Mouse (Mus musculus): Measurements from ENCODE around the gene Cspg4. TPM values are rescaled to one million over a fixed set of nuclear protein-coding genes. Genes with fewer than 3 reads are reported as not detected.

Cspg4 gene
- total and polyA plus RNA-seq, 2 experiments, result 0.09 to 0.11 TPM

- TF ChIP-seq CTCF (IDR thresholded peaks at IDR 0.05; ENCODE audit: low read depth, low read length) (peak; percentile 33), POLR2A (IDR thresholded peaks at IDR 0.05; ENCODE audit: extremely low read depth, insufficient read depth, low read length) (no peak)
- H3K79me2 ChIP-seq (ENCODE audit: control insufficient read depth, insufficient read depth, low read length), result no peaks in the 10 kb centered on the region
- 17% methylated on average over 3 of the region's 3 CpGs for WGBS
- no peak overlapping the region for H3K4me3 ChIP-seq (ENCODE audit: insufficient read depth, low read depth, low read length)
- no peak for DNase-seq (ENCODE audit: extremely low read depth, low read depth, low spot score)
- no peak overlapping the region for H3K9ac ChIP-seq (ENCODE audit: low read depth, low read length)
- no peaks in the 10 kb centered on the region for H3K36me3 ChIP-seq (ENCODE audit: control insufficient read depth, insufficient read depth, low read length)
- H3K4me1 ChIP-seq (ENCODE audit: control insufficient read depth, insufficient read depth, low read length), result peaks cover 3% of the 10 kb centered on the region; the same call in 1 of the 2 replicates
- 0 out of 2 replicates have a peak, but pooled peaks cover 2% of the 10 kb centered on the region for H3K27me3 ChIP-seq (ENCODE audit: control insufficient read depth, insufficient read depth, low read length)
- H3K27ac ChIP-seq (replicated peaks; ENCODE audit: insufficient read depth, low read depth, low read length), result no peak overlapping the region
Observed at GRCm38 (mm10) chr9:56894006-56894405, 29.2 kb downstream of the Cspg4 start.

GRCm38 (mm10) chr9:56896779-56897178 lies 31.9 kb downstream of the Cspg4 start:
- WGBS, result 90% methylated on average over 12 of the region's 12 CpGs
- no peak overlapping the region for H3K27ac ChIP-seq (replicated peaks; ENCODE audit: insufficient read depth, low read depth, low read length)
- no peak overlapping the region for H3K9ac ChIP-seq (ENCODE audit: low read depth, low read length)
- DNase-seq (ENCODE audit: extremely low read depth, low read depth, low spot score), result no peak
- H3K27me3 ChIP-seq (ENCODE audit: control insufficient read depth, insufficient read depth, low read length), result 0 out of 2 replicates have a peak, but pooled peaks cover 2% of the 10 kb centered on the region
- no peaks in the 10 kb centered on the region for H3K79me2 ChIP-seq (ENCODE audit: control insufficient read depth, insufficient read depth, low read length)
- no peak overlapping the region for H3K4me3 ChIP-seq (ENCODE audit: insufficient read depth, low read depth, low read length)
- 0 out of 2 replicates have a peak, but pooled peaks cover under 1% of the 10 kb centered on the region for H3K4me1 ChIP-seq (ENCODE audit: control insufficient read depth, insufficient read depth, low read length)
- H3K36me3 ChIP-seq (ENCODE audit: control insufficient read depth, insufficient read depth, low read length), result no peaks in the 10 kb centered on the region
- no peak for TF ChIP-seq POLR2A (IDR thresholded peaks at IDR 0.05; ENCODE audit: extremely low read depth, insufficient read depth, low read length)
- no peak for TF ChIP-seq CTCF (IDR thresholded peaks at IDR 0.05; ENCODE audit: low read depth, low read length)

DNA sequence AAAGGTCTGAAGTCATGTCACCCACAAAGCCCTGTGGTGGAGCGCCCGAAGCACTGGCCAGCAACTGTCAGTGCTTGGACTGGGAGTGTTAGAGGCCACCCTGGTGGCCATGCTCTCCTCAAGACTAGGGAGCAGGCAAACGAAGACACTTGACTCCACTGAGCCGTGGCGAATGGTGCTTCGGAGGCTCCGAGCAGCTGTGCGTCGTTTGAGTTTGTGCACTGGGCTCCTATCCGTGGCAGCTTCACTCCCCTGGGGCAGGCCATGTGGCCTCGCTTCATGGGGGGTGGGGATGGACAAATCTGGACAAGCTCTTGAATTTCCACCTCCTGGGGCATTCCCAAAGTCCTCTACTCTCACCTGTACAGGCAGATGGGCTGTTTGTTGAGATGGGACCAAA lies 34.6 kb downstream of the Cspg4 start:
- DNase-seq (ENCODE audit: extremely low read depth, low read depth, low spot score), result no peak
- no peaks in the 10 kb centered on the region for H3K4me1 ChIP-seq (ENCODE audit: control insufficient read depth, insufficient read depth, low read length)
- no peak overlapping the region for H3K4me3 ChIP-seq (ENCODE audit: insufficient read depth, low read depth, low read length)
- H3K36me3 ChIP-seq (ENCODE audit: control insufficient read depth, insufficient read depth, low read length), result no peaks in the 10 kb centered on the region
- H3K79me2 ChIP-seq (ENCODE audit: control insufficient read depth, insufficient read depth, low read length), result no peaks in the 10 kb centered on the region
- WGBS, result 96% methylated on average over 11 of the region's 11 CpGs
- no peak overlapping the region for H3K27ac ChIP-seq (replicated peaks; ENCODE audit: insufficient read depth, low read depth, low read length)
- H3K9ac ChIP-seq (ENCODE audit: low read depth, low read length), result no peak overlapping the region
- no peak for TF ChIP-seq POLR2A (IDR thresholded peaks at IDR 0.05; ENCODE audit: extremely low read depth, insufficient read depth, low read length)
- H3K27me3 ChIP-seq (ENCODE audit: control insufficient read depth, insufficient read depth, low read length), result no peaks in the 10 kb centered on the region

DNA sequence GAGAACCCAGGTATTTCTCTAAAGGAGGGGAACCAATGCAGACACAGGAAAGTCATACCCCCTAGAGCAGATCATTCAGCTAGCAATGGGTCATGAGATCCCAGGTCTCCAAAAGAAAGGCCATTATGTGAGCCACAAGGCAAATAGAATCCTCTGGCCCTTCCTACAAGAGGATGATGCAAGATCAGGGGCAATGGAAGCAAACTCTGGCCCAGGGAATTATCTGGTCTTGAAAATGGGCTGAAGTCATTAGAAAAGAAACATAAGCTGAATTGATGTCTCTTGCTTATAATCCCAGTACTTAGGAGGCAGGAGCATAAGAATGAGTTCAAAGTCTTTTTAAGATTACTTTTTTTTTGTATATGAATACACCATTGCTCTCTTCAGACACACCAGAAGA lies 35.2 kb downstream of the Cspg4 start:
- Histone ChIP-seq H3K4me1 (ENCODE audit: control insufficient read depth, insufficient read depth, low read length) (no peaks in the 10 kb centered on the region), H3K9ac (ENCODE audit: low read depth, low read length) (no peak overlapping the region), H3K27ac (replicated peaks; ENCODE audit: insufficient read depth, low read depth, low read length) (no peak overlapping the region), H3K79me2 (ENCODE audit: control insufficient read depth, insufficient read depth, low read length) (no peaks in the 10 kb centered on the region), H3K36me3 (ENCODE audit: control insufficient read depth, insufficient read depth, low read length) (no peaks in the 10 kb centered on the region), H3K4me3 (ENCODE audit: insufficient read depth, low read depth, low read length) (no peak overlapping the region), H3K27me3 (ENCODE audit: control insufficient read depth, insufficient read depth, low read length) (no peaks in the 10 kb centered on the region)
- no peak for TF ChIP-seq POLR2A (IDR thresholded peaks at IDR 0.05; ENCODE audit: extremely low read depth, insufficient read depth, low read length)
- TF ChIP-seq CTCF (IDR thresholded peaks at IDR 0.05; ENCODE audit: low read depth, low read length), result no peak
- no peak for DNase-seq (ENCODE audit: extremely low read depth, low read depth, low spot score)

- Histone ChIP-seq H3K9ac (ENCODE audit: low read depth, low read length) (no peak overlapping the region), H3K27me3 (ENCODE audit: control insufficient read depth, insufficient read depth, low read length) (no peaks in the 10 kb centered on the region), H3K4me1 (ENCODE audit: control insufficient read depth, insufficient read depth, low read length) (no peaks in the 10 kb centered on the region), H3K4me3 (ENCODE audit: insufficient read depth, low read depth, low read length) (no peak overlapping the region), H3K36me3 (ENCODE audit: control insufficient read depth, insufficient read depth, low read length) (no peaks in the 10 kb centered on the region), H3K27ac (replicated peaks; ENCODE audit: insufficient read depth, low read depth, low read length) (0 out of 2 replicates have a peak overlapping the region, but pooled peaks have one; percentile 18), H3K79me2 (ENCODE audit: control insufficient read depth, insufficient read depth, low read length) (no peaks in the 10 kb centered on the region)
- DNase-seq (ENCODE audit: extremely low read depth, low read depth, low spot score), result no peak
- TF ChIP-seq POLR2A (IDR thresholded peaks at IDR 0.05; ENCODE audit: extremely low read depth, insufficient read depth, low read length) (no peak), CTCF (IDR thresholded peaks at IDR 0.05; ENCODE audit: low read depth, low read length) (no peak)
- WGBS, result 75% methylated on average over 9 of the region's 9 CpGs
Observed at GRCm38 (mm10) chr9:56900571-56900970, 35.7 kb downstream of the Cspg4 start.

DNA sequence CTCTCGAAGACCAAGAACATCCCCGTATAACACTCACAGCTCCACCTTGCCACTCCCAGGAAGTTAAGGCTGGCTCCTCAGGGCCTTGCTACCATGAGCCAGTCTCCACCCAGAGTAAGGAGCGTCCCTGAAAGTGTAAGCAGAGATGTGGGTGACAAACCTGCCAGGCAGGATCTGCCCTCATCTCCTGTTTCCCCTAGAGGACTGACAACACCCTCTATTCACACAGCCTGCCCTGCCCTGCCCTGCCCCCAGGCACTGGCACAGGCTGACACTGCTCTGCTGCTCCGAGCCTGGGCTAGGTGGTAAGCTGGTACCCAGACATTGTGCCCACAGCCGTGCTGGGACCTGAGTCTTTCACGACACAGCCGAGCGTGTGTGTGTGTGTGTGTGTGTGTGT lies 36.4 kb downstream of the Cspg4 start:
- no peak overlapping the region for H3K4me3 ChIP-seq (ENCODE audit: insufficient read depth, low read depth, low read length)
- H3K9ac ChIP-seq (ENCODE audit: low read depth, low read length), result no peak overlapping the region
- TF ChIP-seq POLR2A (IDR thresholded peaks at IDR 0.05; ENCODE audit: extremely low read depth, insufficient read depth, low read length) (no peak), CTCF (IDR thresholded peaks at IDR 0.05; ENCODE audit: low read depth, low read length) (no peak)
- 74% methylated on average over 8 of the region's 8 CpGs for WGBS
- no peaks in the 10 kb centered on the region for H3K79me2 ChIP-seq (ENCODE audit: control insufficient read depth, insufficient read depth, low read length)
- no peaks in the 10 kb centered on the region for H3K36me3 ChIP-seq (ENCODE audit: control insufficient read depth, insufficient read depth, low read length)
- DNase-seq (ENCODE audit: extremely low read depth, low read depth, low spot score), result no peak
- H3K4me1 ChIP-seq (ENCODE audit: control insufficient read depth, insufficient read depth, low read length), result no peaks in the 10 kb centered on the region
- no peaks in the 10 kb centered on the region for H3K27me3 ChIP-seq (ENCODE audit: control insufficient read depth, insufficient read depth, low read length)
- no peak overlapping the region for H3K27ac ChIP-seq (replicated peaks; ENCODE audit: insufficient read depth, low read depth, low read length)
